Mouse (Mus musculus) liver, postnatal 0 days (tissue): ENCODE measurements around the gene Lhcgr. TPM values are rescaled to one million over a fixed set of nuclear protein-coding genes. Genes with fewer than 3 reads are reported as not detected.

Source experiments
- ATAC-seq: fragments of 200-750 bp; cut with Nextera tagmentation; 2 replicates; pipeline ENCODE4 v1.8.0; 2017; ENCODE audit warnings: mild to moderate bottlenecking, moderate library complexity
- DNase-seq: peaks from one replicate; pipeline ENCODE4 v3.0.0-alpha.2; 2016
- H3K27ac ChIP-seq: fragments of 300-500 bp; sonication (generic); 2 replicates; pipeline ENCODE4 v1.5.1; 2014; ENCODE audit warnings: antibody characterized with exemption, moderate library complexity, mild to moderate bottlenecking, low read depth
- H3K27me3 ChIP-seq: fragments of 300-500 bp; sonication (generic); 2 replicates; pipeline ENCODE4 v1.6.1; 2014; ENCODE audit warnings: low read length, control low read depth, mixed read lengths; ENCODE audit not compliant: insufficient read depth
- H3K36me3 ChIP-seq: fragments of 300-500 bp; sonication (generic); replicated peaks from 2 replicates; pipeline ENCODE4 v1.6.1; 2014; ENCODE audit warnings: mild to moderate bottlenecking, control low read depth, low read length, moderate library complexity, mixed read lengths; ENCODE audit not compliant: insufficient read depth
- H3K4me1 ChIP-seq: fragments of 300-500 bp; sonication (generic); 2 replicates; pipeline ENCODE4 v1.6.1; 2014; ENCODE audit warnings: antibody characterized with exemption, mild to moderate bottlenecking, control low read depth; ENCODE audit not compliant: insufficient read depth
- H3K4me2 ChIP-seq: fragments of 300-500 bp; sonication (generic); 2 replicates; pipeline ENCODE4 v1.6.1; 2014; ENCODE audit warnings: low read depth, mild to moderate bottlenecking, low read length, moderate library complexity, mixed read lengths
- H3K4me3 ChIP-seq: fragments of 300-500 bp; sonication (generic); 2 replicates; pipeline ENCODE4 v1.5.1; 2014; ENCODE audit warnings: low read depth, low read length
- H3K9ac ChIP-seq: fragments of 300-500 bp; sonication (generic); replicated peaks from 2 replicates; pipeline ENCODE4 v1.6.1; 2014; ENCODE audit warnings: mild to moderate bottlenecking, moderate library complexity
- H3K9me3 ChIP-seq: fragments of 300-500 bp; sonication (generic); 2 replicates; pipeline ENCODE4 v1.6.1; 2016; ENCODE audit warnings: mild to moderate bottlenecking, control low read depth, low read length, mixed read lengths
- CTCF ChIP-seq: sonication (generic); IDR thresholded peaks from 2 replicates; pipeline ENCODE4 v1.5.1; 2016; ENCODE audit warnings: antibody characterized with exemption, low read depth
- EP300 ChIP-seq: IDR thresholded peaks from 2 replicates; pipeline ENCODE4 v1.6.1; 2016; ENCODE audit warnings: antibody characterized with exemption, low read depth, mild to moderate bottlenecking
- whole genome bisulfite sequencing: fragments of 180-500 bp; shearing (Covaris S2); extraction: QIAGEN DNeasy Blood & Tissue Kit; methylation state at CpG from one replicate; pipeline ENCODE4 v1.1.7; 2014; ENCODE audit not compliant: insufficient replicate concordance; 5-methylcytosine and 5-hydroxymethylcytosine counted together
- polyA plus RNA-seq: library from polyadenylated mRNA; unstranded; fragments of >200 nt; fragmentation: Nextera tagmentation; extraction: Ambion mirVana; gene quantifications from 2 replicates; pipeline ENCODE4 v1.2.1, GENCODE M21; 2015

Lhcgr gene
- polyA plus RNA-seq, 1 experiment from 2014 or later: not detected

- Histone ChIP-seq H3K9ac (no peak overlapping the region), H3K27me3 (0 out of 2 replicates have a peak, but pooled peaks cover 3% of the 10 kb centered on the region), H3K4me3 (no peak overlapping the region), H3K9me3 (no peaks in the 10 kb centered on the region), H3K4me1 (no peaks in the 10 kb centered on the region), H3K36me3 (no peaks in the 10 kb centered on the region), H3K4me2 (no peak overlapping the region), H3K27ac (no peak overlapping the region)
- WGBS: 64% methylated on average over 2 of the region's 2 CpGs
- TF ChIP-seq EP300 (no peak), CTCF (no peak)
- ATAC-seq: no peak
- DNase-seq: no peak
Measured at GRCm38 (mm10) chr17:88788392-88788791, 3.4 kb downstream of the Lhcgr start.

GRCm38 (mm10) chr17:88786881-88787280 is 4.9 kb downstream of the Lhcgr start:
- DNase-seq (no peak), ATAC-seq (no peak)
- no peak for TF ChIP-seq EP300
- no peak for TF ChIP-seq CTCF
- Histone ChIP-seq H3K36me3 (no peaks in the 10 kb centered on the region), H3K27ac (no peak overlapping the region), H3K27me3 (0 out of 2 replicates have a peak, but pooled peaks cover 3% of the 10 kb centered on the region), H3K9me3 (no peaks in the 10 kb centered on the region), H3K4me1 (no peaks in the 10 kb centered on the region), H3K4me3 (no peak overlapping the region), H3K9ac (no peak overlapping the region), H3K4me2 (no peak overlapping the region)
- WGBS: 51% methylated on average over 6 of the region's 6 CpGs

- no peak overlapping the region for H3K4me2 ChIP-seq
- no peak for DNase-seq
- no peak overlapping the region for H3K9ac ChIP-seq
- no peak for ATAC-seq
- H3K36me3 ChIP-seq: no peaks in the 10 kb centered on the region
- 0 out of 2 replicates have a peak, but pooled peaks cover under 1% of the 10 kb centered on the region for H3K27me3 ChIP-seq
- TF ChIP-seq EP300: no peak
- TF ChIP-seq CTCF: no peak
- WGBS: 77% methylated on average over 4 of the region's 4 CpGs
- no peaks in the 10 kb centered on the region for H3K4me1 ChIP-seq
- H3K9me3 ChIP-seq: no peaks in the 10 kb centered on the region
- no peak overlapping the region for H3K4me3 ChIP-seq
- no peak overlapping the region for H3K27ac ChIP-seq
Measured at GRCm38 (mm10) chr17:88786385-88786784, 5.4 kb downstream of the Lhcgr start.

- Histone ChIP-seq H3K27ac (no peak overlapping the region), H3K4me1 (no peaks in the 10 kb centered on the region), H3K9ac (no peak overlapping the region), H3K9me3 (no peaks in the 10 kb centered on the region), H3K36me3 (no peaks in the 10 kb centered on the region), H3K4me2 (no peak overlapping the region), H3K27me3 (no peaks in the 10 kb centered on the region), H3K4me3 (no peak overlapping the region)
- ATAC-seq (no peak), DNase-seq (no peak)
- TF ChIP-seq CTCF (no peak), EP300 (no peak)
- WGBS: 59% methylated on average over 3 of the region's 3 CpGs
Measured at GRCm38 (mm10) chr17:88779148-88779547, 12.6 kb downstream of the Lhcgr start.

GRCm38 (mm10) chr17:88774103-88774526 is 17.7 kb downstream of the Lhcgr start:
- Histone ChIP-seq H3K4me1 (no peaks in the 10 kb centered on the region), H3K4me3 (no peak overlapping the region), H3K4me2 (no peak overlapping the region), H3K27ac (no peak overlapping the region), H3K27me3 (no peaks in the 10 kb centered on the region), H3K9me3 (no peaks in the 10 kb centered on the region), H3K36me3 (no peaks in the 10 kb centered on the region), H3K9ac (no peak overlapping the region)
- DNase-seq (no peak), ATAC-seq (no peak)
- no peak for TF ChIP-seq EP300
- WGBS: 44% methylated on average over 9 of the region's 9 CpGs

GRCm38 (mm10) chr17:88770081-88770480 is 21.7 kb downstream of the Lhcgr start:
- Histone ChIP-seq H3K36me3 (no peaks in the 10 kb centered on the region), H3K9ac (no peak overlapping the region), H3K4me2 (no peak overlapping the region), H3K9me3 (no peaks in the 10 kb centered on the region), H3K4me3 (no peak overlapping the region), H3K4me1 (no peaks in the 10 kb centered on the region), H3K27me3 (no peaks in the 10 kb centered on the region), H3K27ac (no peak overlapping the region)
- ATAC-seq: no peak
- TF ChIP-seq EP300 (no peak), CTCF (no peak)
- WGBS: 75% methylated on average over 7 of the region's 7 CpGs
- DNase-seq: no peak

GRCm38 (mm10) chr17:88769283-88769859 is 22.4 kb downstream of the Lhcgr start:
- no peak overlapping the region for H3K4me3 ChIP-seq
- 70% methylated on average over 2 of the region's 2 CpGs for WGBS
- no peak for TF ChIP-seq EP300
- no peak for TF ChIP-seq CTCF
- ATAC-seq: no peak
- no peak overlapping the region for H3K9ac ChIP-seq
- H3K36me3 ChIP-seq: no peaks in the 10 kb centered on the region
- H3K27ac ChIP-seq: no peak overlapping the region
- no peaks in the 10 kb centered on the region for H3K4me1 ChIP-seq
- H3K27me3 ChIP-seq: no peaks in the 10 kb centered on the region
- H3K9me3 ChIP-seq: no peaks in the 10 kb centered on the region
- no peak for DNase-seq
- H3K4me2 ChIP-seq: no peak overlapping the region
